Mouse (Mus musculus): ENCODE results near the gene Uba6. TPM values are rescaled to one million over a fixed set of nuclear protein-coding genes. Genes with fewer than 3 reads are reported as not detected.

Gene Uba6
- polyA plus RNA-seq, 1 experiment from 2014 or later: 14.3 TPM

DNA sequence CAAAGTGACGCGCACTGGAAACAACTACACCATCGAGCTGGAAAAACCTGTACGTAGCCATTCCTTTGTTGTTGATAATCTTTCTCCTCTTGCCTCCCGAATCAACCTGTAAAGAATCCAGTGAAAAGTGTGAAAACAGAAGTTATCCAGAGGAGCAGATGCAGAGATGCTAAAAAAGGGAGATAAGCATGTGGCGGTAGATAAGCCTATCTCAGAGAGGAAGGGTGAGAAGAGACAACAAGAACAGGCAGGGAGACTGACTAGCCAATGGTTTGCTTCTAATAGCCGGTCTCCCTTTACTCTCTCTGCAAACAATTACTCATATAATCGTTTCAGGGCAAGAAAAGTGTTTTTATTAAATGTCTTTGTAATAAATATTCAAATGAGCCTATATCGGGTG lies 77.8 kb downstream of the Uba6 start:
- Histone ChIP-seq H3K9me3 (replicated peaks; ENCODE audit: control insufficient read depth, low read length) (no peaks in the 10 kb centered on the region), H3K4me1 (ENCODE audit: control insufficient read depth, insufficient read depth, low read length) (no peaks in the 10 kb centered on the region), H3K9ac (ENCODE audit: low read length) (no peak overlapping the region), H3K4me3 (replicated peaks; ENCODE audit: low read length) (no peak overlapping the region), H3K27ac (ENCODE audit: low read length) (no peak overlapping the region), H3K27me3 (ENCODE audit: control insufficient read depth, insufficient read depth, low read length) (no peaks in the 10 kb centered on the region), H3K4me2 (ENCODE audit: low read depth, low read length) (no peak overlapping the region), H3K36me3 (ENCODE audit: control insufficient read depth, insufficient read depth, low read length) (no peaks in the 10 kb centered on the region)
- WGBS: 71% methylated on average over 9 of the region's 9 CpGs
- no peak for ATAC-seq (ENCODE audit: insufficient read depth, low FRiP score)

DNA sequence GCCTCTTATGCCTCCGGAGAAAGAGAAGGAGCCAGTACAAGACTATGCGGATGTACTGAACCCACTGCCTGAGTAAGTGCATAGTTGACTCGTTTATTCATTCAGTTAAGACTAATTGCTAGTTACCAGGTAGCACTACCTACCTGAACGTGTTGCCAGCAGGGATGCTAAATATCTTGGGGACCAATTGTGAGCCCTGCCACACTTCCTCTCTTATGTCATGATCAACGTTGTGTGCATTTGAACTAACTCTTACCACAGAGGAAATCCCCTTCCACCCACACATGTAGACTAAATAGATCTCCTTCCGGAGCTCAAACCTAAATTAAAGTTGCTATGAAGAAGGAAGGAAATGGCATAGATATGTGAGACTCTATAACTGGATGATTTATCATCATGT lies 85.9 kb downstream of the Uba6 start:
- H3K4me1 ChIP-seq (ENCODE audit: control insufficient read depth, insufficient read depth, low read length): no peaks in the 10 kb centered on the region
- H3K27me3 ChIP-seq (ENCODE audit: control insufficient read depth, insufficient read depth, low read length): no peaks in the 10 kb centered on the region
- H3K27ac ChIP-seq (ENCODE audit: low read length): no peak overlapping the region
- ATAC-seq (ENCODE audit: insufficient read depth, low FRiP score): no peak
- H3K4me3 ChIP-seq (replicated peaks; ENCODE audit: low read length): no peak overlapping the region
- H3K9me3 ChIP-seq (replicated peaks; ENCODE audit: control insufficient read depth, low read length): no peaks in the 10 kb centered on the region
- 69% methylated on average over 6 of the region's 6 CpGs for whole genome bisulfite sequencing
- H3K4me2 ChIP-seq (ENCODE audit: low read depth, low read length): no peak overlapping the region
- H3K36me3 ChIP-seq (ENCODE audit: control insufficient read depth, insufficient read depth, low read length): no peaks in the 10 kb centered on the region
- H3K9ac ChIP-seq (ENCODE audit: low read length): no peak overlapping the region

DNA sequence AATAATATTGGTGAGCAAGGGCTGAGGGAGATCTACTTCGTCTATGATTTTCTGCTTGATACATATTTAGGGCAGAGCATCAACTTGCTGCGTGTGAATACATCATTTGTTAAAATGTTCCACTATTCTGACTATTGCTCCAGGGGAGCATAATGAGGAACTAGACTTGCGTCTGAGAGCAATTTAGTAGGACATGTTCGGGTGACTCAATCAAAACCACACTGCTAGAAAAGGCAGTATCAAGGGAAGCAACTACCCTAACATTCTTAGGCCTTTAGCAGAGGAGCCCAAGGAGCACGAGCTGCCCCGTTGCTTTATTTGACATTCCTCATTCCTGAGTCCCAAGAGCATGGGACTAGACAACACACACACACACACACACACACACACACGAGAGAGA lies 87.6 kb downstream of the Uba6 start:
- Histone ChIP-seq H3K4me1 (ENCODE audit: control insufficient read depth, insufficient read depth, low read length) (no peaks in the 10 kb centered on the region), H3K9me3 (replicated peaks; ENCODE audit: control insufficient read depth, low read length) (no peaks in the 10 kb centered on the region), H3K27me3 (ENCODE audit: control insufficient read depth, insufficient read depth, low read length) (no peaks in the 10 kb centered on the region), H3K36me3 (ENCODE audit: control insufficient read depth, insufficient read depth, low read length) (no peaks in the 10 kb centered on the region), H3K4me2 (ENCODE audit: low read depth, low read length) (no peak overlapping the region), H3K9ac (ENCODE audit: low read length) (no peak overlapping the region), H3K4me3 (replicated peaks; ENCODE audit: low read length) (no peak overlapping the region), H3K27ac (ENCODE audit: low read length) (no peak overlapping the region)
- ATAC-seq (ENCODE audit: insufficient read depth, low FRiP score): no peak
- WGBS: 75% methylated on average over 7 of the region's 7 CpGs

DNA sequence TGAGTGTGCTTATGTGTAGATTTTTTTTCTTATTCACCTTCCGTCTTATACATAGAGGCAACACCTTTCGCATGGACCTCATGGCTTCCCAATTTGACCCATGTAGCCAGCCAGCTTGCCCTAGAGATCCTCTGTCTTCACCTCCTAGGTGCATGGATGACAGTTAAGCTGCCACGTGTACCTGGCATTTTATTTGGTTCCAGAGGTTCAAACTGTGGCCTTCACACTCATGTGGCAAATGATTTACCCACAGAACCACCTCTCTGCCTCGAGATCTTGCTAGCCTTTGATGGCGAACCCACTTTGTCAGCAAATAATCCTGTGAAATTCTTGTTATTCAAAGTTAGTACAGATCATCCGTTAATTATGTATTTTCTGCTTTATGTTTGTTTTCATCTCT lies 88.6 kb downstream of the Uba6 start:
- H3K4me2 ChIP-seq (ENCODE audit: low read depth, low read length): no peak overlapping the region
- H3K9me3 ChIP-seq (replicated peaks; ENCODE audit: control insufficient read depth, low read length): no peaks in the 10 kb centered on the region
- no peak overlapping the region for H3K9ac ChIP-seq (ENCODE audit: low read length)
- no peak overlapping the region for H3K27ac ChIP-seq (ENCODE audit: low read length)
- 76% methylated on average over 6 of the region's 6 CpGs for WGBS
- no peak for ATAC-seq (ENCODE audit: insufficient read depth, low FRiP score)
- H3K4me3 ChIP-seq (replicated peaks; ENCODE audit: low read length): no peak overlapping the region
- H3K36me3 ChIP-seq (ENCODE audit: control insufficient read depth, insufficient read depth, low read length): no peaks in the 10 kb centered on the region
- H3K4me1 ChIP-seq (ENCODE audit: control insufficient read depth, insufficient read depth, low read length): no peaks in the 10 kb centered on the region
- no peaks in the 10 kb centered on the region for H3K27me3 ChIP-seq (ENCODE audit: control insufficient read depth, insufficient read depth, low read length)

DNA sequence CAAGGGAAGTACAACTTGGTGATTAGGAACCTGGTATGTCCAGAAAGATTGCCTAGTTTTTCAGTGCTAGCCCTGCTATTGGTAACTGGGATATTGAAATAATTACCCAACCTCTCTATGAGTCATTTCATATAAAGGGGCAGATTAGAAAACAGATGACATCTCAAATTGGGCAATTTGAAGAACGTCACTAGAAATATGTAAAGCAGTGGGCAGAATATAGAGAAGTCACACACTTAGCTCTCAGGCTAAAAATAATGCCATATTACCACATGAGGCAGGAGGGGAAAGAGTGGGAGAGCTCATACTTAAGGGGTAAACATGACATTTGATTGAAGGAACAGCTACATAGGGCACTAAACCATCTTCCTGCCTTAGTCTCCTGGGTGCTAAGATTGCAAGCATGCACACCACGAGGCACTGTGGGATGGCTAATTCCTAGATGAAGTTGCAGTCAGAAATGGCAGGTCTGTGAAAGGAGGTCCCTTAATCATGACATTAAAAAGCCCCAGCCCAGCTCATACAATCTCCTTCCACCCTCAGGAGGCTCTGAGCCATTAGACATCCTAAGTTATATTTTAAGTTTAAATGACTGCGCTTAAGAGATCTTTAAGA lies 93.8 kb downstream of the Uba6 start:
- WGBS: 71% methylated on average over 3 of the region's 3 CpGs
- ATAC-seq (ENCODE audit: insufficient read depth, low FRiP score): no peak
- Histone ChIP-seq H3K27me3 (ENCODE audit: control insufficient read depth, insufficient read depth, low read length) (no peaks in the 10 kb centered on the region), H3K9me3 (replicated peaks; ENCODE audit: control insufficient read depth, low read length) (no peaks in the 10 kb centered on the region), H3K27ac (ENCODE audit: low read length) (no peak overlapping the region), H3K4me3 (replicated peaks; ENCODE audit: low read length) (no peak overlapping the region), H3K36me3 (ENCODE audit: control insufficient read depth, insufficient read depth, low read length) (no peaks in the 10 kb centered on the region), H3K9ac (ENCODE audit: low read length) (no peak overlapping the region), H3K4me1 (ENCODE audit: control insufficient read depth, insufficient read depth, low read length) (no peaks in the 10 kb centered on the region), H3K4me2 (ENCODE audit: low read depth, low read length) (no peak overlapping the region)

DNA sequence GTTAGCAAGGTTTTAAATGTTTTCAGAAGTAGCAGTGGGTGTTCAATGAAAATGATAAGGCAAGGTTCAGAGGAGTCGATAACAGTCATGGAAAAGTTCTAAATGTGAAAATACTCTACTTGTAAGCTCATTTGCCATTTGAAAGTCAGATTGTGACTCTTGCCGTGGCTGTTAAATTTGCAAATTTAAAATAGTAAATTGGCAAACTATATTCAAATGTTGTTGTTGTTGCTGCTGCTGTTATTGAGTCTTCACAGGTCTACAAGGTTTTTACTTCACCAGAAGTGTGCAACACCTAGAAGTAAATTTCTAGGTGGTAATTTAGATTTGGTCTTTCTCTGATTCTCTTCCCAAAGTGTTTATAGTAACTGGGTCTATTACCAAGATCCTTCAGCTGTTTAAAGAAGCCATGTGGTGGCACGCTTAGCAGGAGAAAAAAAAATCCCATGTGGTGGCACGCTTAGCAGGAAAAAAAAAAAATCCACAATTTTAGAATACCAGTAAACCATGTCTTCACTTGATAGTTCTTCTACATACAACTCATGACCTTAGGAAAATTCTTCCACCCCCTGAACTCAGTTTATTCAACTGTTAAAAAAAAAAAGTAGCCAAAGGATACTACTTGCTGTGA lies 99.7 kb downstream of the Uba6 start:
- Histone ChIP-seq H3K27me3 (ENCODE audit: control insufficient read depth, insufficient read depth, low read length) (no peaks in the 10 kb centered on the region), H3K36me3 (ENCODE audit: control insufficient read depth, insufficient read depth, low read length) (no peaks in the 10 kb centered on the region), H3K4me1 (ENCODE audit: control insufficient read depth, insufficient read depth, low read length) (no peaks in the 10 kb centered on the region), H3K4me3 (replicated peaks; ENCODE audit: low read length) (no peak overlapping the region), H3K9me3 (replicated peaks; ENCODE audit: control insufficient read depth, low read length) (no peaks in the 10 kb centered on the region), H3K27ac (ENCODE audit: low read length) (no peak overlapping the region), H3K9ac (ENCODE audit: low read length) (no peak overlapping the region), H3K4me2 (ENCODE audit: low read depth, low read length) (no peak overlapping the region)
- WGBS: 70% methylated on average over 4 of the region's 4 CpGs
- no peak for ATAC-seq (ENCODE audit: insufficient read depth, low FRiP score)

DNA sequence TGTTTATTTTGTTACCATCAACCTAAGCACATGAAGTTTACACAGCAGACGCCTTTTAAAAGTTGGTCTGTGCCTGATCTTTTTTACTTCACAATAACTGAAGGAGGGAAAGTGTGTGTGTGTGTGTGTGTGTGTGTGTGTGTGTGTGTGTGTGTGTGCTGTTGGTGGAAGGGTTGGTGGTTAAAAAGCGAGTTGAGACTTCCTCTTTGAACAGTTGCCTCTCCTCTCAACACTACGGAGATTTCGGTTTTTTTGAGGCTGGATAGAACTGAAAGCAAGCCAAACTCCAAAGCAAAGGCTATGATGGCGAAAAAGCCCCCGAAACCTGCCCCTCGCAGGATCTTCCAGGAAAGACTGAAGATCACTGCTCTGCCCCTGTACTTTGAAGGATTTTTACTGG lies 101.1 kb downstream of the Uba6 start, which contains the start of gene Stap1:
Stap1 (plus strand) TSS at position 209 of the 400 bp plus-strand sequence.
- H3K27me3 ChIP-seq (ENCODE audit: control insufficient read depth, insufficient read depth, low read length): no peaks in the 10 kb centered on the region
- no peak for ATAC-seq (ENCODE audit: insufficient read depth, low FRiP score)
- H3K9ac ChIP-seq (ENCODE audit: low read length): no peak within 1 kb of the TSS
- no peaks in the 10 kb centered on the region for H3K4me1 ChIP-seq (ENCODE audit: control insufficient read depth, insufficient read depth, low read length)
- H3K4me3 ChIP-seq (replicated peaks; ENCODE audit: low read length): no peak within 1 kb of the TSS
- H3K9me3 ChIP-seq (replicated peaks; ENCODE audit: control insufficient read depth, low read length): no peaks in the 10 kb centered on the region
- no peak within 1 kb of the TSS for H3K4me2 ChIP-seq (ENCODE audit: low read depth, low read length)
- 49% methylated on average over 7 of the region's 7 CpGs for WGBS
- H3K36me3 ChIP-seq (ENCODE audit: control insufficient read depth, insufficient read depth, low read length): no peaks in the 10 kb centered on the region
- no peak within 1 kb of the TSS for H3K27ac ChIP-seq (ENCODE audit: low read length)

DNA sequence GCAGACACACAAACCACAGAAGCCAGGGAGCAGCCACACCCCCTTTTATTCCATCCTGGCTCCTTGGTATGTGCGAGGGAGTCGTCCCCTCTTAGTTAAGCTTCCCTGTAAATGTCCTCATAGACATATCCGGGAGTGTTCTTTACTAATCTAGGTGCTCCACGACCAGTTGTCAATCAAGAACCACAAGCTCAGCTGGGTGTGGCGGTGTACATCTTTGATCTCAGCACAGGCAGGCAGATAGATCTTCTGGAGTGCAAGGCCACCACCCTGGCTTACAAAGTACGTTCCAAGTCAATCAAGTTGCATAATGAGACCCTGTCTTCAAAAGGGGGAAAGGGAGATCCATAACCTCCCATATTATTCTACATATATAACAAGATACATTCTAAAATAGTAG lies 103.5 kb downstream of the Uba6 start:
- ATAC-seq (ENCODE audit: insufficient read depth, low FRiP score): no peak

DNA sequence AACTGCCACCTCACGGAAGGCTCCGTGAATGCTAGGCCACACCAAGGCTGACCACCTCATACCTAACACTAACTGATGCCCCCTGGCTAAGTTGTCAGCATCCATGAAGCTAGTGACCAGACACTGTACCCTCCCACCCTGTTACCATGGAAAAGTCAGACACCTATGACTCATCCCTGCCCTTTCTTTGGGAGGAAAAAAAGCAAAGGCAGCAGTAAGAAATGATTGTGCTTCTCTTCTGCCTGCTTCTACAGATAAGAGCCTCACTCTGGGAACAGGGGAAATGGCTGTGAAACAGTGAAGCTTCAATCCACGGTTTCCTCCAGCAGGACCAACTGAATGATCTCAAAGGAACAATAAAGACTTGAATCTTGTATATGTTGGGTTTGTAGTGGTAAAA lies 104.2 kb downstream of the Uba6 start:
- no peak for ATAC-seq (ENCODE audit: insufficient read depth, low FRiP score)

More for the DNA sequence above, 103.5 kb downstream of the Uba6 start:
- Histone ChIP-seq H3K9me3 (replicated peaks; ENCODE audit: control insufficient read depth, low read length) (no peaks in the 10 kb centered on the region), H3K4me1 (ENCODE audit: control insufficient read depth, insufficient read depth, low read length) (no peaks in the 10 kb centered on the region), H3K4me3 (replicated peaks; ENCODE audit: low read length) (no peak overlapping the region), H3K27ac (ENCODE audit: low read length) (no peak overlapping the region), H3K27me3 (ENCODE audit: control insufficient read depth, insufficient read depth, low read length) (no peaks in the 10 kb centered on the region), H3K9ac (ENCODE audit: low read length) (no peak overlapping the region), H3K36me3 (ENCODE audit: control insufficient read depth, insufficient read depth, low read length) (no peaks in the 10 kb centered on the region), H3K4me2 (ENCODE audit: low read depth, low read length) (no peak overlapping the region)
- 73% methylated on average over 6 of the region's 6 CpGs for WGBS

More for the DNA sequence above, 104.2 kb downstream of the Uba6 start:
- no peak overlapping the region for H3K4me3 ChIP-seq (replicated peaks; ENCODE audit: low read length)
- peaks cover 4% of the 10 kb centered on the region; the same call in 1 of the 2 replicates for H3K4me1 ChIP-seq (ENCODE audit: control insufficient read depth, insufficient read depth, low read length)
- 66% methylated on average over 3 of the region's 3 CpGs for WGBS
- no peak overlapping the region for H3K4me2 ChIP-seq (ENCODE audit: low read depth, low read length)
- H3K9me3 ChIP-seq (replicated peaks; ENCODE audit: control insufficient read depth, low read length): no peaks in the 10 kb centered on the region
- no peak overlapping the region for H3K27ac ChIP-seq (ENCODE audit: low read length)
- no peak overlapping the region for H3K9ac ChIP-seq (ENCODE audit: low read length)
- H3K36me3 ChIP-seq (ENCODE audit: control insufficient read depth, insufficient read depth, low read length): no peaks in the 10 kb centered on the region
- H3K27me3 ChIP-seq (ENCODE audit: control insufficient read depth, insufficient read depth, low read length): no peaks in the 10 kb centered on the region

Measured in stomach, embryonic 16.5 days (tissue).